17 mouse cellular contexts compared by ENCODE assay signal in the genomic region with DNA sequence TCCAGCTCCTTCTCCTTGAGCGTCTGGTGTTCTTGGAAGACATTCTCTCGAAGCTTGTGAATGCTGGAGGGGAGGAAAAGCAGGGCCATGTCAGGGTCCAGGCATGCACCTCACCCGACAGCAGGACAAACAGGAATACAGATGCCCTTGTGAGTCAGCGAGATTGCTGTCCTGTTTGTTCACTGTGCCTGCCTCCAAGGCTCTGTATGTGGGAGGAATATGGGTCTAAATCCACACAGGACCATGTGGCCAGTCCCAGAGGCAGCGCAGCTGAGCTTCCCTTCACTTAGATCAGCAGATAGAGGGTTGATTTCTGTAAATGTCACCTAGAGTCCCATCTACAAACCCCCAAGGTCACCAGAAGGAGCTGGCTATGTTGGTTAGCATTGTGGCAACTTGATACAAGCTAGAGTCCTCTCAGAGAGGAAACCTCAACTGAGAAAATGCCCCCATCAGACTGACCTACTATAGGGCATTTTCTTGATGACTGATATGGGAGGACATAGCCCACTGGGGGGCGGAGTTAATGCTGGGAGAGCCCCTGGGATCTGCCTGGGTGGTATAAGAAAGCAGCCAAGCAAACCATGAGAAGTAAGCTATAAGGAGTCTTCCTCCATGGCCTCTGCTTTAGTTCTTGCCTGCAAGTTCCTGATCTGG. TPM values are rescaled to one million over a fixed set of nuclear protein-coding genes. Genes with fewer than 3 reads are reported as not detected.
DNase-seq lines count a peak whose midpoint lies in the region; ATAC-seq and TF ChIP-seq lines count a peak whose summit lies in the region.
"Had no signal": no experiment of that assay in that cellular context is flagged by ENCODE, and none has a peak within 500 bp of the region (broad histone marks: within the 10 kb centered on the region; RNA-seq: fewer than 3 reads in every experiment).

No protein-coding gene starts in this region.

- H3K27ac ChIP-seq in hindbrain, postnatal 0 days: no peak overlapping the region
- H3K27ac ChIP-seq: embryonic facial prominence, embryonic 12.5 days; forebrain, embryonic 15.5 days; hindbrain, embryonic 12.5 days had no signal

- no peak for ATAC-seq in megakaryocyte, adult 5-6 weeks (ENCODE audit: poor library complexity, severe bottlenecking)
- ATAC-seq in hindbrain, postnatal 0 days: no peak
- ATAC-seq: forebrain, embryonic 15.5 days; hindbrain, embryonic 16.5 days had no signal

- peaks cover 87% of the 10 kb centered on the region for H3K36me3 ChIP-seq in megakaryocyte, embryonic 14.5 days (replicated peaks; ENCODE audit: low read length)
- H3K36me3 ChIP-seq in hindbrain, postnatal 0 days (ENCODE audit: insufficient read depth, low read length): peaks cover 80% of the 10 kb centered on the region

- H3K9ac ChIP-seq in hindbrain, postnatal 0 days (replicated peaks; ENCODE audit: low read length): no peak overlapping the region
- H3K9ac ChIP-seq: embryonic facial prominence, embryonic 12.5 days; forebrain, embryonic 15.5 days; heart, embryonic 12.5 days; hindbrain, embryonic 12.5 days had no signal

- H3K4me3 ChIP-seq in megakaryocyte, embryonic 14.5 days (replicated peaks): peak overlapping the region; percentile 29
- H3K4me3 ChIP-seq in hindbrain, postnatal 0 days (ENCODE audit: low read length): no peak overlapping the region
- H3K4me3 ChIP-seq: embryonic facial prominence, embryonic 12.5 days; forebrain, embryonic 15.5 days; heart, embryonic 12.5 days; hindbrain, embryonic 12.5 days had no signal

- peaks cover 20% of the 10 kb centered on the region for H3K27me3 ChIP-seq in megakaryocyte, embryonic 14.5 days (replicated peaks)
- H3K27me3 ChIP-seq in hindbrain, postnatal 0 days (ENCODE audit: insufficient read depth, low read length): no peaks in the 10 kb centered on the region
- H3K27me3 ChIP-seq: embryonic facial prominence, embryonic 12.5 days; forebrain, embryonic 15.5 days; heart, embryonic 12.5 days; hindbrain, embryonic 12.5 days had no signal

- H3K9me3 ChIP-seq in megakaryocyte, embryonic 14.5 days: peaks cover 11% of the 10 kb centered on the region
- no peaks in the 10 kb centered on the region for H3K9me3 ChIP-seq in hindbrain, postnatal 0 days (ENCODE audit: low read length)
- H3K9me3 ChIP-seq: embryonic facial prominence, embryonic 12.5 days; forebrain, embryonic 15.5 days; heart, embryonic 12.5 days; hindbrain, embryonic 12.5 days had no signal

- no peak for TF ChIP-seq CTCF in hindbrain, postnatal 0 days (IDR thresholded peaks at IDR 0.05; ENCODE audit: low read depth)

- no peak overlapping the region for H3K4me2 ChIP-seq in hindbrain, postnatal 0 days (ENCODE audit: low read depth, low read length)
- H3K4me2 ChIP-seq: embryonic facial prominence, embryonic 12.5 days; forebrain, embryonic 15.5 days; heart, embryonic 12.5 days; hindbrain, embryonic 12.5 days had no signal

- peaks cover 89% of the 10 kb centered on the region for H3K4me1 ChIP-seq in megakaryocyte, embryonic 14.5 days
- no peaks in the 10 kb centered on the region for H3K4me1 ChIP-seq in hindbrain, postnatal 0 days (ENCODE audit: insufficient read depth, low read length)
- H3K4me1 ChIP-seq: embryonic facial prominence, embryonic 12.5 days; forebrain, embryonic 15.5 days; heart, embryonic 12.5 days; hindbrain, embryonic 12.5 days had no signal

- WGBS in hindbrain, postnatal 0 days: 97% methylated on average over 6 of the region's 6 CpGs

- DNase-seq in adrenal gland, postnatal 10 days: peak; percentile 27
- no peak for DNase-seq in adrenal gland, adult 8-10 months
- DNase-seq in adrenal gland, postnatal 36 days: peak; percentile 38 to 51
- DNase-seq in hindbrain, postnatal 0 days (ENCODE audit: low spot score): no peak
- DNase-seq: cerebellum, adult 11-12 months; cerebellum, adult 9-10 months; cerebellum, postnatal 25 days; gastrocnemius, postnatal 14 days; heart, postnatal 36 days; kidney, adult 11 months had no signal

RNA-seq across cellular contexts. Expression of a gene that starts 9.4 kb away (rescaled TPM):
- total RNA-seq in adrenal gland, postnatal 10 days (2021): 100 to 1,000 TPM; 105 to 109 TPM
- 100 to 1,000 TPM; 228 to 248 (median 236) TPM for total RNA-seq in adrenal gland, adult 8-10 months (2022)
- polyA plus RNA-seq in megakaryocyte, embryonic 14.5 days (2012; ENCODE audit: insufficient read depth, low replicate concordance): 83.6 and 311 TPM in 2 replicates
- 0.04 and 0.30 TPM in 2 replicates for total RNA-seq in megakaryocyte, adult 5-6 weeks (2015)
- total RNA-seq in megakaryocyte, adult 5-6 weeks (2017): 0.22 and 1.3 TPM in 2 replicates
- total RNA-seq in adrenal gland, postnatal 36 days (2021): 100 to 1,000 TPM; 239 to 243 TPM
- total RNA-seq in hindbrain, postnatal 0 days (2014; rRNA removed): 120 TPM in 2 replicates
- 154 and 157 TPM in 2 replicates for polyA plus RNA-seq in hindbrain, postnatal 0 days (2015; fragmentation: Nextera tagmentation; extraction: Ambion mirVana)

Comparison
In these comparisons a context has a peak if more than half of its experiments do, and no peak if none do; other contexts are left out.
1. DNase-seq: peak in adrenal gland, postnatal 10 days (single experiment) and adrenal gland, postnatal 36 days (2 of 2); none in adrenal gland, adult 8-10 months (single experiment) and hindbrain, postnatal 0 days (single experiment).
2. RNA of a gene that starts 9.4 kb away (total RNA-seq): 239 to 243 TPM in adrenal gland, postnatal 36 days, 228 to 248 TPM in adrenal gland, adult 8-10 months, 120 TPM in hindbrain, postnatal 0 days and 105 to 109 TPM in adrenal gland, postnatal 10 days; 0.04 to 1.3 TPM in megakaryocyte, adult 5-6 weeks; every median in the first group is over 10 times any median in the second.